In the genomic region with DNA sequence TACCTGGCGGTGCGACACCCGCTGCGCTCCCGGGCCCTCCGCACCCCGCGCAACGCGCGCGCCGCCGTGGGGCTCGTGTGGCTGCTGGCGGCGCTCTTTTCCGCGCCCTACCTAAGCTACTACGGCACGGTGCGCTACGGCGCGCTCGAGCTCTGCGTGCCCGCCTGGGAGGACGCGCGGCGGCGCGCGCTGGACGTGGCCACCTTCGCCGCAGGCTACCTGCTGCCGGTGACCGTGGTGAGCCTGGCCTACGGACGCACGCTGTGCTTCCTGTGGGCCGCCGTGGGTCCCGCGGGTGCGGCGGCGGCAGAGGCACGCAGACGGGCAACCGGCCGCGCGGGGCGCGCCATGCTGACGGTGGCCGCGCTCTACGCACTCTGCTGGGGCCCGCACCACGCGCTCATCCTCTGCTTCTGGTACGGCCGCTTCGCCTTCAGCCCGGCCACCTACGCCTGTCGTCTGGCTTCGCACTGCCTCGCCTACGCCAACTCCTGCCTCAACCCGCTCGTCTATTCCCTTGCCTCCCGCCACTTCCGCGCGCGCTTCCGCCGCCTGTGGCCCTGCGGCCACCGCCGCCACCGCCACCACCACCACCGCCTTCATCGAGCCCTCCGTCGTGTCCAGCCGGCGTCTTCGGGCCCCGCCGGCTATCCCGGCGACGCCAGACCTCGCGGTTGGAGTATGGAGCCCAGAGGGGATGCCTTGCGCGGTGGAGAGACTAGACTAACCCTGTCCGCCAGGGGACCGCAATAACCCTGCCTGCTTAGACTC, we compare ENCODE assay signal across 8 mouse cellular contexts. TPM values are rescaled to one million over a fixed set of nuclear protein-coding genes. Genes with fewer than 3 reads are reported as not detected.
DNase-seq lines count a peak whose midpoint lies in the region; ATAC-seq and TF ChIP-seq lines count a peak whose summit lies in the region.

No protein-coding gene starts in this region.

- TF ChIP-seq POLR2A in testis, adult 2 months (IDR thresholded peaks at IDR 0.05; ENCODE audit: control insufficient read depth, low read depth, low read length) = no peak
- TF ChIP-seq POLR2A in small intestine, adult 2 months (IDR thresholded peaks at IDR 0.05; ENCODE audit: low read depth, low read length) = no peak

- H3K27me3 ChIP-seq in testis, adult 2 months (ENCODE audit: control insufficient read depth, insufficient read depth, low read length) = no peaks in the 10 kb centered on the region
- H3K27me3 ChIP-seq in hindbrain, embryonic 14.5 days (ENCODE audit: control insufficient read depth, insufficient read depth, low read length) = peaks cover 35% of the 10 kb centered on the region
- peaks cover 69% of the 10 kb centered on the region for H3K27me3 ChIP-seq in liver, embryonic 15.5 days
- peaks cover 7% of the 10 kb centered on the region; the same call in 1 of the 2 replicates for H3K27me3 ChIP-seq in small intestine, adult 2 months (ENCODE audit: control insufficient read depth, insufficient read depth, low read length)

- no peak for DNase-seq in frontal cortex, postnatal 25 days (ENCODE audit: low spot score in 2 of 2)
- DNase-seq in testis, postnatal 10 days (ENCODE audit: low spot score) = no peak
- DNase-seq in hindbrain, embryonic 14.5 days (ENCODE audit: low spot score) = no peak
- no peak for DNase-seq in urinary bladder, postnatal 10 days (ENCODE audit: low spot score)

- TF ChIP-seq CTCF in testis, adult 2 months (IDR thresholded peaks at IDR 0.05; ENCODE audit: control insufficient read depth, insufficient read depth, insufficient replicate concordance, low read depth, low read length) = no peak
- 0 out of 2 replicates have a peak, but pooled peaks have one; percentile 4 for TF ChIP-seq CTCF in small intestine, adult 2 months (IDR thresholded peaks at IDR 0.05; ENCODE audit: extremely low read depth, insufficient read length, insufficient replicate concordance, low read depth, low read length)

- peaks cover 5% of the 10 kb centered on the region for H3K4me1 ChIP-seq in testis, adult 2 months (ENCODE audit: control insufficient read depth, insufficient read depth, low read length)
- H3K4me1 ChIP-seq in hindbrain, embryonic 14.5 days (replicated peaks; ENCODE audit: control insufficient read depth, insufficient read depth, low read length) = peaks cover 15% of the 10 kb centered on the region
- peaks cover 68% of the 10 kb centered on the region for H3K4me1 ChIP-seq in liver, embryonic 15.5 days (replicated peaks)
- peaks cover 41% of the 10 kb centered on the region for H3K4me1 ChIP-seq in small intestine, adult 2 months (ENCODE audit: control insufficient read depth, insufficient read depth, insufficient read length, low read length)

- peak overlapping the region; percentile 77 for H3K4me2 ChIP-seq in hindbrain, embryonic 14.5 days (replicated peaks)
- peak overlapping the region; percentile 80 for H3K4me2 ChIP-seq in liver, embryonic 15.5 days

- no peak overlapping the region for H3K27ac ChIP-seq in testis, adult 2 months (ENCODE audit: control insufficient read depth, insufficient read depth, low read depth, low read length)
- H3K27ac ChIP-seq in hindbrain, embryonic 14.5 days = peak overlapping the region; percentile 26; the same call in 1 of the 2 replicates
- H3K27ac ChIP-seq in liver, embryonic 15.5 days (replicated peaks) = no peak overlapping the region
- H3K27ac ChIP-seq in small intestine, adult 2 months (ENCODE audit: insufficient read depth, low read depth, low read length) = no peak overlapping the region

- H3K9ac ChIP-seq in hindbrain, embryonic 14.5 days = peak overlapping the region; percentile 58
- H3K9ac ChIP-seq in liver, embryonic 15.5 days = no peak overlapping the region; the same call in 1 of the 2 replicates

- WGBS in hindbrain, embryonic 14.5 days = under 1% methylated on average over 97 of the region's 105 CpGs
- 2% methylated on average over 105 of the region's 105 CpGs for WGBS in liver, embryonic 15.5 days (ENCODE audit: insufficient replicate concordance)
- 1% methylated on average over 103 of the region's 105 CpGs for WGBS in small intestine, adult 2 months

- no peaks in the 10 kb centered on the region for H3K36me3 ChIP-seq in testis, adult 2 months (ENCODE audit: control insufficient read depth, insufficient read depth, low read length)
- H3K36me3 ChIP-seq in hindbrain, embryonic 14.5 days (replicated peaks; ENCODE audit: control insufficient read depth, insufficient read depth) = no peaks in the 10 kb centered on the region
- no peaks in the 10 kb centered on the region for H3K36me3 ChIP-seq in liver, embryonic 15.5 days (replicated peaks)
- no peaks in the 10 kb centered on the region for H3K36me3 ChIP-seq in small intestine, adult 2 months (ENCODE audit: control insufficient read depth, insufficient read depth, low read length)

- ATAC-seq in frontal cortex, adult (ENCODE audit: low TSS enrichment) = peak; percentile 68
- ATAC-seq in hindbrain, embryonic 14.5 days (ENCODE audit: low FRiP score) = peak; percentile 50; the same call in 1 of the 2 replicates
- no peak for ATAC-seq in liver, embryonic 15.5 days (ENCODE audit: insufficient read depth)

- no peaks in the 10 kb centered on the region for H3K9me3 ChIP-seq in hindbrain, embryonic 14.5 days (ENCODE audit: control insufficient read depth, low read length)
- H3K9me3 ChIP-seq in liver, embryonic 15.5 days (replicated peaks) = no peaks in the 10 kb centered on the region

- peak overlapping the region; percentile 72 for H3K4me3 ChIP-seq in testis, adult 2 months (ENCODE audit: control insufficient read depth, low read depth, low read length)
- peak overlapping the region; percentile 46 for H3K4me3 ChIP-seq in hindbrain, embryonic 14.5 days (replicated peaks; ENCODE audit: low read length)
- H3K4me3 ChIP-seq in liver, embryonic 15.5 days (replicated peaks) = peak overlapping the region; percentile 54
- H3K4me3 ChIP-seq in small intestine, adult 2 months (ENCODE audit: low read depth, low read length) = peak overlapping the region; percentile 72

RNA-seq across cellular contexts. Expression of gene Galr3, which starts 1.2 kb away (rescaled TPM):
- not detected in 2 replicates for polyA plus RNA-seq in testis, adult 2 months (2012; rRNA removed)
- not detected in 2 replicates for polyA plus RNA-seq in hindbrain, embryonic 14.5 days (2014; fragmentation: Nextera tagmentation; extraction: Ambion mirVana)
- polyA plus RNA-seq in liver, embryonic 15.5 days (2015; fragmentation: Nextera tagmentation; extraction: Ambion mirVana) = 0.17 TPM in 1 of 2 replicates, not detected in the other
- 2.2 and 8.0 TPM in 2 replicates for polyA plus RNA-seq in small intestine, adult 2 months (2012; rRNA removed)

RNA-seq across cellular contexts. Expression of gene H1f0, which starts 14.7 kb away (rescaled TPM):
- polyA plus RNA-seq in testis, adult 2 months (2012; rRNA removed) = 9.7 and 11.5 TPM in 2 replicates
- polyA plus RNA-seq in hindbrain, embryonic 14.5 days (2014; fragmentation: Nextera tagmentation; extraction: Ambion mirVana) = 74.8 and 75.7 TPM in 2 replicates
- 118 and 121 TPM in 2 replicates for polyA plus RNA-seq in liver, embryonic 15.5 days (2015; fragmentation: Nextera tagmentation; extraction: Ambion mirVana)
- 120 and 218 TPM in 2 replicates for polyA plus RNA-seq in small intestine, adult 2 months (2012; rRNA removed)

RNA-seq across cellular contexts. Expression of gene Ankrd54, which starts 19.8 kb away (rescaled TPM):
- polyA plus RNA-seq in testis, adult 2 months (2012; rRNA removed) = 292 and 336 TPM in 2 replicates
- polyA plus RNA-seq in hindbrain, embryonic 14.5 days (2014; fragmentation: Nextera tagmentation; extraction: Ambion mirVana) = 42.2 and 53.1 TPM in 2 replicates
- polyA plus RNA-seq in liver, embryonic 15.5 days (2015; fragmentation: Nextera tagmentation; extraction: Ambion mirVana) = 47.9 and 55.1 TPM in 2 replicates
- 70.4 and 92.7 TPM in 2 replicates for polyA plus RNA-seq in small intestine, adult 2 months (2012; rRNA removed)

RNA-seq across cellular contexts. Expression of gene Eif3l, which starts 32.1 kb away (rescaled TPM):
- polyA plus RNA-seq in testis, adult 2 months (2012; rRNA removed) = 110 and 117 TPM in 2 replicates
- 170 and 177 TPM in 2 replicates for polyA plus RNA-seq in hindbrain, embryonic 14.5 days (2014; fragmentation: Nextera tagmentation; extraction: Ambion mirVana)
- 116 and 117 TPM in 2 replicates for polyA plus RNA-seq in liver, embryonic 15.5 days (2015; fragmentation: Nextera tagmentation; extraction: Ambion mirVana)
- 52.5 and 88.3 TPM in 2 replicates for polyA plus RNA-seq in small intestine, adult 2 months (2012; rRNA removed)
